Mouse (Mus musculus) intestine, embryonic 15.5 days (tissue): ENCODE results near the gene Stard13. TPM values are rescaled to one million over a fixed set of nuclear protein-coding genes. Genes with fewer than 3 reads are reported as not detected.
A peak's percentile ranks its signal among the peaks of the same experiment; 100 is the strongest.

Experiments
- ATAC-seq: fragments of 200-750 bp; cut with Nextera tagmentation; 2 replicates; pipeline ENCODE4 v1.8.0; 2017; ENCODE audit warnings: moderate TSS enrichment, moderate library complexity
- H3K27ac ChIP-seq: fragments of 300-500 bp; sonication (generic); 2 replicates; pipeline ENCODE4 v1.5.1; 2015; ENCODE audit warnings: mild to moderate bottlenecking, inconsistent platforms
- H3K27me3 ChIP-seq: fragments of 300-500 bp; sonication (generic); replicated peaks from 2 replicates; pipeline ENCODE4 v1.6.1; 2015; ENCODE audit warnings: inconsistent platforms
- H3K36me3 ChIP-seq: fragments of 300-500 bp; sonication (generic); 2 replicates; pipeline ENCODE4 v1.6.1; 2015; ENCODE audit warnings: inconsistent platforms
- H3K4me1 ChIP-seq: fragments of 300-500 bp; sonication (generic); replicated peaks from 2 replicates; pipeline ENCODE4 v1.6.1; 2015; ENCODE audit warnings: inconsistent platforms
- H3K4me2 ChIP-seq: fragments of 300-500 bp; sonication (generic); replicated peaks from 2 replicates; pipeline ENCODE4 v1.6.1; 2015; ENCODE audit warnings: mild to moderate bottlenecking, inconsistent platforms
- H3K4me3 ChIP-seq: fragments of 300-500 bp; sonication (generic); replicated peaks from 2 replicates; pipeline ENCODE4 v1.5.1; 2015; ENCODE audit warnings: inconsistent platforms
- H3K9ac ChIP-seq: fragments of 300-500 bp; sonication (generic); 2 replicates; pipeline ENCODE4 v1.6.1; 2015; ENCODE audit warnings: inconsistent platforms
- H3K9me3 ChIP-seq: fragments of 300-500 bp; sonication (generic); 2 replicates; pipeline ENCODE4 v1.6.1; 2016; ENCODE audit warnings: inconsistent platforms
- WGBS: fragments of 180-500 bp; shearing (Covaris S2); methylation state at CpG from one replicate; pipeline ENCODE4 v1.1.7; 2015; 5-methylcytosine and 5-hydroxymethylcytosine counted together
- polyA plus RNA-seq: library from polyadenylated mRNA; unstranded; fragments of >200 nt; fragmentation: Nextera tagmentation; extraction: Ambion mirVana; gene quantifications from 2 replicates; pipeline ENCODE4 v1.2.1, GENCODE M21; 2015

Gene Stard13
- polyA plus RNA-seq, 1 experiment from 2014 or later, result 12.6 TPM

DNA sequence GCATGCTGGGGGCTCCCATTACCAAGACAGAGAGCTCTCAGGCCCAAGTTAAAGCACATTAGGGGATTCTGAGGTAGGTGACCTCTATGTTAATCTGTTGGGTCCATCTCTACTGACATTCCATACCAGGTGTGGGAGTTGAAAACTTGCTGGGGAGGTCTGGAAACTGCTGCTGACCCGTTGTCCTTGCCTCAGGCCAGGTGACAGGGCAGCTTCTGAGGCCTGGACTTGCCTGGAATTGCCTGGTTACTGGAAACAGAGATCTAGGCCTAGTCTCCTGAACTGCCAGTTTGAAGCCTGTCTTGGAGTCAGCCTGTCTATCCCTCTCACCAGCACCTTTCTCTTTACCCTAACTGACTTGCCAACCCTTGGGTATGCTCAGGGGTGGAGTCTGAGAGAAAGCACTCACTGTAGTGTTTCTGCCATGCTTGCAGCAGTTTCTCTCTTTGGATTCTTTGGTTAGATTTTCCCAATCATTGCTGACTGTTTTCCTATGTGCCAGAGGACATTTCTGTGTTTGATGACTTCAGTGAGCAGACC lies 229.3 kb downstream of the Stard13 start:
- Histone ChIP-seq H3K36me3 (no peaks in the 10 kb centered on the region), H3K27me3 (no peaks in the 10 kb centered on the region), H3K4me1 (no peaks in the 10 kb centered on the region), H3K9me3 (no peaks in the 10 kb centered on the region), H3K9ac (no peak overlapping the region), H3K27ac (no peak overlapping the region), H3K4me3 (no peak overlapping the region), H3K4me2 (no peak overlapping the region)
- ATAC-seq, result no peak
- 85% methylated on average over 1 of the region's 1 CpGs for WGBS

DNA sequence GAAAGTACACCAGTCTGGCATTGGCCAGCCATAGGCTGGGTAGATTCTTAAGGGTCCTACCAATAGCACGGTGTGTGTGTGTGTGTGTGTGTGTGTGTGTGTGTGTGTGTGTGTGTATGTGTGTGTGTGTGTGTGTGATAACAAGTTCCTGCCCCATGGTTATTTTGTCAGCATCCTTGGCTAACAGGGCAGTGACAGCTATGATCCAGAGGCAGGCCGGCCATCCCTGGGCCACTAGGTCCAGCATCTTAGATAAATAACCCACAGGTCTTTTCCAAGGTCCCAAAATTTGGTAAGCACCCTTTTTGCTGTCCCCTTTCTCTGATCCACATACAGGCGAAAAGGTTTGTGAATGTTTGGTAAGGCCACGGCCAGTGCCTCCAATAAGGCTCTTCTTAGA lies 231.6 kb downstream of the Stard13 start:
- H3K4me3 ChIP-seq, result no peak overlapping the region
- no peaks in the 10 kb centered on the region for H3K9me3 ChIP-seq
- ATAC-seq, result no peak
- no peaks in the 10 kb centered on the region for H3K4me1 ChIP-seq
- no peak overlapping the region for H3K9ac ChIP-seq
- no peak overlapping the region for H3K4me2 ChIP-seq
- no peak overlapping the region for H3K27ac ChIP-seq
- H3K27me3 ChIP-seq, result no peaks in the 10 kb centered on the region
- H3K36me3 ChIP-seq, result no peaks in the 10 kb centered on the region
- WGBS, result 93% methylated on average over 4 of the region's 4 CpGs

DNA sequence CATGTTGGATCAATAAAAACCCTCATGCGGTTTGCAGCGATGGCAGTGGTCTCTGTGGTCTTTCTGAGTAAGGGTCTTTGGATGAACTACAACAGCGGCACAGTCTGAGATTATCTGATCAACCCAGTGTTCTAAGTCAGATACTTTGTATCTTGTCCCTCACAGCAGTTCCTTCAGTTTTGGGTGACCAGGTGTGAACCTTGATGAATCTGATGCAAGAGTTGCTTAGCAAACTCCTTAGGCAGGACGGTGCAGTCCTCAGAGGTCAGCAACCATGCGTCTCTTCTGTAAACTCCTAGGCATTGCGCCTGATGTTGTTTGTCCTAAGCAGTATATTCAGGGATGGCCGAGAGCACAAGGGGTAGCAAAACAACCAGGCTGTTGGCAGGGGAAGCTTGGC lies 232.5 kb downstream of the Stard13 start:
- Histone ChIP-seq H3K27ac (no peak overlapping the region), H3K9ac (no peak overlapping the region), H3K4me2 (no peak overlapping the region), H3K27me3 (no peaks in the 10 kb centered on the region), H3K36me3 (no peaks in the 10 kb centered on the region), H3K9me3 (no peaks in the 10 kb centered on the region), H3K4me1 (no peaks in the 10 kb centered on the region), H3K4me3 (no peak overlapping the region)
- WGBS, result 86% methylated on average over 7 of the region's 7 CpGs
- ATAC-seq, result no peak

DNA sequence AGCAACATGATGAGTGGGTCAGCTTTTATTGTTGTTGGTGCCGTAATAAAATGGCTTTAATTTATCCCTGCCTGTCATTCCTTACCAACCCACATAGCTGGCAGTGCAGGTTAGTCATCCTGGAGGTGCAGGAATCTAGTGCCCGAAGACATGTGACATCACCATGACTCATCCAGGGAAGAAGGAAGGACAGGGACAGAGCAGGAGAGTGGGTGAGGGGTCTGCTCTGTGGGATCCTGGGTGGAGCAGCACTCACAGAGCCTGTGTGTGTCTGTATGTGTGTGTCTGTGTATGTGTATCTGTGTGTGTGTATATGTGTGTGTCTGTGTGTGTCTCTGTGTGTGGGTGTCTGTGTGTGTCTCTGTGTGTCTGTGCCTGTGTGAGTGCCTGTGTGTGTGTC lies 237.1 kb downstream of the Stard13 start:
- ATAC-seq, result peak; percentile 75
- WGBS, result 33% methylated on average over 2 of the region's 2 CpGs
- H3K9me3 ChIP-seq, result no peaks in the 10 kb centered on the region
- H3K9ac ChIP-seq, result no peak overlapping the region
- H3K36me3 ChIP-seq, result no peaks in the 10 kb centered on the region
- H3K27me3 ChIP-seq, result no peaks in the 10 kb centered on the region
- no peak overlapping the region for H3K27ac ChIP-seq
- no peaks in the 10 kb centered on the region for H3K4me1 ChIP-seq
- H3K4me2 ChIP-seq, result no peak overlapping the region
- no peak overlapping the region for H3K4me3 ChIP-seq

- Histone ChIP-seq H3K27me3 (no peaks in the 10 kb centered on the region), H3K27ac (no peak overlapping the region), H3K4me1 (no peaks in the 10 kb centered on the region), H3K4me3 (no peak overlapping the region), H3K9ac (no peak overlapping the region), H3K4me2 (no peak overlapping the region), H3K9me3 (no peaks in the 10 kb centered on the region), H3K36me3 (no peaks in the 10 kb centered on the region)
- no peak for ATAC-seq
- WGBS, result 93% methylated on average over 7 of the region's 7 CpGs
These were observed 239.5 kb downstream of the Stard13 start for GRCm38 (mm10) chr5:150994096-150994495.

Other genes starting within 250 kb of the Stard13 start
- not detected in 2 replicates for gene Gm42906, start 194.3 kb upstream of the Stard13 start, polyA plus RNA-seq